Mouse (Mus musculus) hindbrain, postnatal 0 days (tissue): ENCODE measurements around the gene Dag1. TPM values are rescaled to one million over a fixed set of nuclear protein-coding genes. Genes with fewer than 3 reads are reported as not detected.
A peak's percentile ranks its signal among the peaks of the same experiment; 100 is the strongest.
"Not testable (repeated sequence)": the region's sequence is repeated elsewhere in the genome, so short reads cannot be mapped to it uniquely, and the experiment has no call there.

Experiments
- ATAC-seq: fragments of 200-750 bp; cut with Nextera tagmentation; 2 replicates; pipeline ENCODE4 v1.8.0; 2017; ENCODE audit warnings: mild to moderate bottlenecking, moderate TSS enrichment, moderate library complexity
- DNase-seq: peaks from one replicate; pipeline ENCODE4 v3.0.0-alpha.2; 2015; ENCODE audit warnings: low spot score
- H3K27ac ChIP-seq: fragments of 300-500 bp; sonication (generic); 2 replicates; pipeline ENCODE4 v1.5.1; 2014; ENCODE audit warnings: mild to moderate bottlenecking
- H3K27me3 ChIP-seq: fragments of 300-500 bp; sonication (generic); 2 replicates; pipeline ENCODE4 v1.6.1; 2014; ENCODE audit warnings: low read length, mixed read lengths; ENCODE audit not compliant: insufficient read depth
- H3K36me3 ChIP-seq: fragments of 300-500 bp; sonication (generic); 2 replicates; pipeline ENCODE4 v1.6.1; 2014; ENCODE audit warnings: low read length, mixed read lengths; ENCODE audit not compliant: insufficient read depth
- H3K4me1 ChIP-seq: fragments of 300-500 bp; sonication (generic); 2 replicates; pipeline ENCODE4 v1.6.1; 2014; ENCODE audit warnings: antibody characterized with exemption, low read length, mixed read lengths; ENCODE audit not compliant: insufficient read depth
- H3K4me2 ChIP-seq: fragments of 300-500 bp; sonication (generic); 2 replicates; pipeline ENCODE4 v1.6.1; 2014; ENCODE audit warnings: low read depth, mild to moderate bottlenecking, low read length, moderate library complexity, mixed read lengths
- H3K4me3 ChIP-seq: fragments of 300-500 bp; sonication (generic); 2 replicates; pipeline ENCODE4 v1.5.1; 2014; ENCODE audit warnings: low read length
- H3K9ac ChIP-seq: fragments of 300-500 bp; sonication (generic); replicated peaks from 2 replicates; pipeline ENCODE4 v1.6.1; 2014; ENCODE audit warnings: mild to moderate bottlenecking, low read length, moderate library complexity, mixed read lengths
- H3K9me3 ChIP-seq: fragments of 300-500 bp; sonication (generic); 2 replicates; pipeline ENCODE4 v1.6.1; 2016; ENCODE audit warnings: low read length, mixed read lengths
- CTCF ChIP-seq: IDR thresholded peaks from 2 replicates; pipeline ENCODE4 v1.5.1; 2016; ENCODE audit warnings: antibody characterized with exemption, control low read depth, low read depth
- WGBS: fragments of 180-500 bp; shearing (Covaris S2); extraction: QIAGEN DNeasy Blood & Tissue Kit; methylation state at CpG from one replicate; pipeline ENCODE4 v1.1.7; 2014; 5-methylcytosine and 5-hydroxymethylcytosine counted together
- polyA plus RNA-seq: library from polyadenylated mRNA; unstranded; fragments of >200 nt; fragmentation: Nextera tagmentation; extraction: Ambion mirVana; gene quantifications from 2 replicates; pipeline ENCODE4 v1.2.1, GENCODE M21; 2015
- total RNA-seq: library from RNA; depleted of rRNA; stranded (reverse); fragments of >200 nt; gene quantifications from 2 replicates; pipeline ENCODE4 v1.2.3, GENCODE M21; 2014

Dag1 gene
- total and polyA plus RNA-seq, 2 experiments from 2014 or later = 76.3 to 127 TPM

DNA sequence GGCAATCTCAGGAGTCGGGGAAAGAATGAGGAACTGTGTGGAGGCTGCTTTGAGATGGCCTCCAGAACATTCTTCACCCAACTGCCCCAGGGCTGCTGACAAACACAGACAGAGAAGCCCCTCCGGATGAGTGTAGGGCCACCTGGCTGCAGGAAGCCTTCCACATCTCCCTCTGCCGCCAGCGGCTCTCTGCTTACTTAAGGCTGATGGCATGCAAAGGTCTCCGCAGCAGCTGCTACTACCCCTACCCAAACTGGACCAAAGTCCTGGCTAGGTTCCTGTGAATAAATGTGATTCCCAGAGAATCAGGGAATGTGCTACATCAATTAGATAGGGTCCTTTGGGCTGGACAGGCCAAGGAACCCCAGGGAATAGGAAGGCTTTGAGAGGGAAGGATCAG lies 8.9 kb upstream of the Dag1 start:
- WGBS = 78% methylated on average over 5 of the region's 5 CpGs
- DNase-seq = no peak
- H3K9ac ChIP-seq = no peak overlapping the region
- no peaks in the 10 kb centered on the region for H3K9me3 ChIP-seq
- no peaks in the 10 kb centered on the region for H3K36me3 ChIP-seq
- no peaks in the 10 kb centered on the region for H3K27me3 ChIP-seq
- no peaks in the 10 kb centered on the region for H3K4me1 ChIP-seq
- H3K4me3 ChIP-seq = no peak overlapping the region
- TF ChIP-seq CTCF = no peak
- H3K27ac ChIP-seq = no peak overlapping the region
- ATAC-seq = no peak
- H3K4me2 ChIP-seq = no peak overlapping the region

DNA sequence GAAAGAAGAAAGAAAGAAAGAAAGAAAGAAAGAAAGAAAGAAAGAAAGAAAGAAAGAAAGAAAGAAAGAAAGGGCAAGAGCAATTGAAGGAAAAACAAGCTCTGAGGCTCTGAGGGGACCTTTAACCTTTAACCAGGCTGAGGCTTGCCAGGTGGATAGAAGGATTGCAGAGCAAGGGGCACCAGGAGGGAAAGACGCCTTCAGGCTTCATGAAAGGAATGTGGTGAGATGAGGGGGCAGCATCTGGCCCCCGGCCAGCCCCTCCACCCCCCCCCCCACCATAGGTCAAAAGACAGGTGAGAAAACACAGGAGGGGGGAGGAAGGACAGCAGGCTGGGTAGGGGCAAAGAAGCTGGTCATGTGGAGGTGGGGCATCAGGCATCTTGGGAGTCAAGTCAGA lies 8.2 kb upstream of the Dag1 start:
- no peak for ATAC-seq
- no peaks in the 10 kb centered on the region for H3K27me3 ChIP-seq

DNA sequence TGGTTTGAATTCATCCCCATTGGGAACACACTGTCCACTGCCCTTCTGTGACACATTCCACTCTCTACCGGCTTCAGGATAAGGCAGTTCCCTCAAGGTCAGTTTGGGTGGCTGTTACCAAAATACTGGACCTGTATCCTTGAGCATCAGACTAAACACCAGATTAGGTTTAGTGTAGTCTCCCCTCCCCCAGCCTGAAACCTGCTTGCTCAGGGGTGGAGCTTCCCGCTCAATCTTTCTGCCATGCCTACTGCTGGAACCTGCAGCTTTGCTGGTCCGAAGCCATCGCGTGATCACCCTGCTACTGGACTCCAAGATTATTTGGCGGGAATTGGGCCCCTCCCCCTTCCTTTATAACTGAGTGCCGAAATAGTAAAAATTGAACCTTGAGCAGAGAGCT lies 4.9 kb upstream of the Dag1 start:
- DNase-seq, H3K36me3 ChIP-seq, ATAC-seq, H3K27me3 ChIP-seq, H3K4me2 ChIP-seq, H3K4me1 ChIP-seq, H3K27ac ChIP-seq, H3K9me3 ChIP-seq, H3K4me3 ChIP-seq, H3K9ac ChIP-seq: not testable (repeated sequence)
- 82% methylated on average over 6 of the region's 7 CpGs for WGBS

More for the DNA sequence above, 8.2 kb upstream of the Dag1 start:
- no peak for DNase-seq
- no peak overlapping the region for H3K27ac ChIP-seq
- no peaks in the 10 kb centered on the region for H3K9me3 ChIP-seq
- no peak overlapping the region for H3K4me3 ChIP-seq
- no peak overlapping the region for H3K4me2 ChIP-seq
- 55% methylated on average over 2 of the region's 2 CpGs for WGBS
- H3K9ac ChIP-seq = no peak overlapping the region
- no peak for TF ChIP-seq CTCF
- H3K4me1 ChIP-seq = no peaks in the 10 kb centered on the region
- H3K36me3 ChIP-seq = no peaks in the 10 kb centered on the region

DNA sequence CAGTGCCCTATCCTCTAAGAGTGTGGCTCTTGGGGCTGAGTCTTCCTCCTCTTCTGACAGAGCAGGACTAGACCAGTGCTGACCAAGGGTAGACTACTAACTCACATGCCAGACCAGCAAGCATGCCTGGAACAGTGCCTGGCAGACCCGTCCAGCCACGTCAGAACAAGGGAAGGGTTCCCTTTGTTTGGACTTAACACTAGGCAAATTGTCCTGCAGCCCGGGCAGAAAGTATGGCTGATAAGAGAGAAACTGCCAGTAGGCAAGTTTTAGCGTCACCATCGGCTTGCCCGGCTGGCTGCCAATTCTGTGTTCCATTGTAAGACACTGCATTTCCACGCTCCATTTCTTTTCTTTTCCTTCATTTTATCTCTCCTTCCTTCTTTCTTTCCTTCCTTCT lies 3.9 kb upstream of the Dag1 start:
- Histone ChIP-seq H3K9me3 (no peaks in the 10 kb centered on the region), H3K4me3 (no peak overlapping the region), H3K27ac (no peak overlapping the region), H3K9ac (no peak overlapping the region), H3K27me3 (no peaks in the 10 kb centered on the region), H3K4me2 (no peak overlapping the region), H3K4me1 (peaks cover 6% of the 10 kb centered on the region), H3K36me3 (no peaks in the 10 kb centered on the region)
- DNase-seq (no peak), ATAC-seq (no peak)
- no peak for TF ChIP-seq CTCF
- WGBS = 57% methylated on average over 7 of the region's 7 CpGs

DNA sequence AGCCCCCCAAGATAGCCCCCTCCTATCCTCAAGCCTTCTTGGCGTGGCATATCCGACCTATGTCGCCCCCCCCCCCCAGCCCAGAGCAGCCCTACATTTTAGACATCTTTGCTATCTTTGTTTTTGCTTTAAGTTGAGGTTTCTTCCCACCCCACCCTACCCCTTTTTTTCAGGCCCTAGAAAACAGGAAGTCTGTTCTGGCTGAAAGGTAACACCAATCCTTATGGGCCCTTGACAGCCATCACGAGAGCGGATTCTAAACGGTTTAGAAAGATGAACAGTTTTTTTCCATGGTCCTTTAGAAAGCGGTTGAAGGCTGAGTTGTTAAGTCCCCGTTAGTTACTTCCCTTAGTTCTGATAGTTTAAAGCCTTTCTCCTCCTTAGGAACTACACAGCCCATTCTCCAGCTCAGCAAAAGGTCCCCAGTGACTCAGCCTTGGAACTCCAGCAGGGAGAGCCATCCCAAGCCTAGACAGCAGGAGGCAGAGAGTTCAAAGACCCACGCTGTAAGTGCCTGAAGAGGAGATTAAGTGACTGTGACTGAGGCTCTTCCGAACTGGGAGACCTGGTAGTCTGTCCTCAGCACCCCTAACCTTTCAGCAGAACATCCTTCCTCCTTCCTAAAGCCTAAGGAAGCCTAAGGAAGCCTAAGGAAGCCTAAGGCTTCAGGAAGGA lies 2.6 kb upstream of the Dag1 start:
- Histone ChIP-seq H3K9me3 (no peaks in the 10 kb centered on the region), H3K27ac (no peak overlapping the region), H3K4me2 (no peak overlapping the region), H3K4me3 (no peak overlapping the region), H3K9ac (no peak overlapping the region), H3K4me1 (peaks cover 18% of the 10 kb centered on the region), H3K27me3 (no peaks in the 10 kb centered on the region), H3K36me3 (no peaks in the 10 kb centered on the region)
- WGBS = 71% methylated on average over 10 of the region's 10 CpGs
- TF ChIP-seq CTCF = no peak
- DNase-seq = no peak
- no peak for ATAC-seq

DNA sequence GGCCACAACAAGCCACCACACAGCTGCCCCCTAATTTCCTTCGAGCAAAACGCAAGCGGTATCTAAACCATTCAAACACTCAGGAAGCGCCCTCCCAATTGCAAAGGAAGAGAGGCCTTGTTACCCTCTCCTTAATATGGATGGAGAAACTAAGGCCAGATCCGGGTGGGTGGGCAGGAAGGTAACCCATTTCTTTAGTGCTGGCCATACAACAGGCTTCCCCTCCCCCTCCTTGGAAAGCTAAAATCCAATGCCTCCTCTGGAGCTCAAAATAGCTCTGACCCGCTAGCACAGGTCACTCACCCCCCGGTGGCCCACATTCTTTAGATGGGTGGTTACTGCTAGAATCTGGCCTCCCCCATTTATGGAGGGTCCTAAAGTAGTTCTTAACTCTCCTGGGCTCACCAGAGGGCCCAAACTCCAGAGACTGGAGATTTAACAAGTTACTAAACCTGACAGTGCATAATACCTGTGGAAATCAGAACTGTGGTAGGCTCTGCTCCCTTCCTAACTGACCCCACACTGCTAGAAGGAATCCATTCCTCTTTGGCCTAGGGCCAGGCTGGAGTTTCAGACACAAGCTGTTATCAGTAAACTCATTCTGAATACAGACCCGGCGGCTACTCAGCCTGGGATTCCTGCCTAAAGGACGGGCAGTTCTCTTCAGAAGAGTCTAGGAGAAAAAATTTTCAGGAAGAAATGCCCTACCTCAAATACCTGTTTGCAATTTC lies 598 bp upstream of the Dag1 start:
- no peaks in the 10 kb centered on the region for H3K27me3 ChIP-seq
- ATAC-seq (no peak), DNase-seq (peak; percentile 20)
- H3K4me2 ChIP-seq = peak overlapping the region; percentile 73
- no peak; the same call in 1 of the 2 replicates for TF ChIP-seq CTCF
- peak overlapping the region; percentile 96 for H3K27ac ChIP-seq
- H3K9me3 ChIP-seq = no peaks in the 10 kb centered on the region
- peak overlapping the region; percentile 98 for H3K9ac ChIP-seq
- WGBS = 16% methylated on average over 10 of the region's 10 CpGs
- no peaks in the 10 kb centered on the region for H3K36me3 ChIP-seq
- peaks cover 19% of the 10 kb centered on the region for H3K4me1 ChIP-seq
- peak overlapping the region; percentile 95 for H3K4me3 ChIP-seq

DNA sequence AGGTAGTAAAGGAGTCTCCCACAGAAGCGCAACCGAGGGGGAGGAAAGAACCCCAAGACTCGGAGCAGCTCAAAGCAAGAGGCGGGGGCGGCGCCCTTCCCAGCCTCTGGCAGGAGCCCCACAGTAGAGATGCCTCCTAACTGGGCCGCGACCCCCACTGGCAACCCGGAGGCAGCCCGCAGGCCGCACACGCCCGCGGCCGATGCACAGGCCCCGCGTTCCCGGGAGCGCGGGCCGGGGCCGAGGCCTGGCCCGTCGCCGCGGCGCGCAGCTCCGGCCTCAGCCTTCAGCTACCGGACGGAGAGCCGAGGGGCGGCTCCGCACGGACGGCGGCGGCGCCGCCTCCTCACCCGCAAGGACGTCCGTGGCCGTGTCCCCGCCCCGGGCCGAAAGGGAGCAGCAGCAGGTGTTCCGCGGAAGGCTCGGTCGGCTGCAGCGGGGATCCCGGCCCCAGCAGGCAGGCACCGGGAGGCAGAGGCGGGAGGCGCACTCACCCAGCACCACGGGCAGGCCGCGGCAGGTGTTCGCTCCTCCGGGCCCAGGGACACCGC lies 552 bp downstream of the Dag1 start:
- peak overlapping the region; percentile 95 for H3K4me3 ChIP-seq
- H3K4me2 ChIP-seq = peak overlapping the region; percentile 73
- H3K9ac ChIP-seq = peak overlapping the region; percentile 98
- ATAC-seq = peak; percentile 47
- WGBS = under 1% methylated on average over 59 of the region's 62 CpGs
- H3K9me3 ChIP-seq = no peaks in the 10 kb centered on the region
- TF ChIP-seq CTCF = no peak
- H3K4me1 ChIP-seq = peaks cover 19% of the 10 kb centered on the region
- peak overlapping the region; percentile 96 for H3K27ac ChIP-seq
- DNase-seq = peak; percentile 66
- no peaks in the 10 kb centered on the region for H3K27me3 ChIP-seq
- H3K36me3 ChIP-seq = no peaks in the 10 kb centered on the region
